Mouse (Mus musculus): Measurements from ENCODE around the gene Mical2. TPM values are rescaled to one million over a fixed set of nuclear protein-coding genes. Genes with fewer than 3 reads are reported as not detected.

Mical2 gene
- polyA plus RNA-seq, 1 experiment from 2014 or later = 1.9 TPM

DNA sequence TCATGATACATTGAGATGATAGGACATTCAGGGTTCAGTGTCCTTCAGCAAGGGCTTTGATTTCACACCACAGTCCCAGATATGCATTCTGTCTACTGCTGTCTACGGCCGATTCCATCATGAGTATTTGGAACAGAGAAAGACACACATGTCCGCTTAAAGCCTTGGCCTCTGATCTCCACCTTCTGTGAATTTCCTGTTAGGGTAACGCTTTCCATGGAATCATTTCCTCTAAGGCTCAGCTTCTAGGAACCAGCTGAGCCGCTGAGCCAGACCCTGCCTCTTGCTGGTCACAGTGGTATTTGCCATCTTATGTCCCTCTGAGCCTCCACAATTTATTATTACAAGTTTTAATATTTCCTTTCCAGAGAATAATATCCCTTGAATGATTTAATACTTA, 87.6 kb downstream of the Mical2 start:
- peak; percentile 38; the same call in 1 of the 2 replicates for ATAC-seq (ENCODE audit: low read depth)

DNA sequence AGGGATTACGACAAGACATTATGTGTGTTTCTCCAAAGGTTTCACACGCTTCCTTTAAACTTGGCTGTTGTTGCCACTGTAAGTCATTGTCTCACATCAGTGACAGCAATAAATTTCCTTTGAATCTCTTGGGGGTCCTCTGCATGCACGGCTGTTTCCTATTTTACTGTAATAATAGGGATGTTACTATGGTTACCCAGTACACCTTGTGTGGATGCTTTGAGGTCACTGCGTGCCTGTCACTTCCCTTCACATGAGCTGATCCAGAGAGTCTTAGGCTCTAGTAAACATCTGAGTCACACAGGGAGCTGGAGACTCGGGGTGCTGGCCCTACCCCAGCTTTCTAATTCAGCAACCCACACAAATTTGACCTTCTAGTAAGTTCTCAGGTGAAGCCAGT, 88.0 kb downstream of the Mical2 start:
- Histone ChIP-seq H3K9ac (no peak overlapping the region), H3K4me2 (no peak overlapping the region), H3K27me3 (no peaks in the 10 kb centered on the region), H3K36me3 (no peaks in the 10 kb centered on the region), H3K4me1 (replicated peaks) (peaks cover 19% of the 10 kb centered on the region), H3K9me3 (no peaks in the 10 kb centered on the region), H3K4me3 (no peak overlapping the region), H3K27ac (replicated peaks) (peak overlapping the region; percentile 35)
- 24% methylated on average over 5 of the region's 5 CpGs for WGBS
- peak; percentile 72 for ATAC-seq (ENCODE audit: low read depth)

More for the DNA sequence above, 87.6 kb downstream of the Mical2 start:
- H3K4me1 ChIP-seq (replicated peaks) = peaks cover 19% of the 10 kb centered on the region
- no peaks in the 10 kb centered on the region for H3K36me3 ChIP-seq
- H3K4me2 ChIP-seq = no peak overlapping the region
- peak overlapping the region; percentile 35 for H3K27ac ChIP-seq (replicated peaks)
- WGBS = 65% methylated on average over 5 of the region's 5 CpGs
- H3K27me3 ChIP-seq = no peaks in the 10 kb centered on the region
- H3K4me3 ChIP-seq = no peak overlapping the region
- no peaks in the 10 kb centered on the region for H3K9me3 ChIP-seq
- H3K9ac ChIP-seq = no peak overlapping the region

DNA sequence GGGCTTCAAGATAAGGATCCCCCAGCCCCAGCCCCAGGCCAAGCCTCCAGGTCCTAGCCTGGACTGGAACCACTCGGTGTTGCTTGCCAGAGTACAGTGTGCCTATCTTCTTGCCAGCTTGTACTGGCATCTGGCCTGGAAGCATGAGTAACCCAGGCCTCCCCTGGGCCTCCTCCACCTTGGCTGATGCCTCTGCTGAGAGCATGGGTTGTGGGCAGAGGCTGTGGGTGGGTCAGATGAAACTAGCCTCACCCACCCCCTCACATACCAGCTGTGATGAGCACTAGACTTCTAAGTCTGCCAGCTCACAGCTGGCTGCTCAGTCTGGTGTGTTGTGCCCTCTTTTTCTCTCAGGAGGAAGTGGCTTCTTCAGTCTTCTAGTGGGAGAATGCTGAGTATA, 90.6 kb downstream of the Mical2 start:
- no peaks in the 10 kb centered on the region for H3K36me3 ChIP-seq
- H3K4me2 ChIP-seq = no peak overlapping the region
- no peak overlapping the region for H3K27ac ChIP-seq (replicated peaks)
- 92% methylated on average over 1 of the region's 1 CpGs for WGBS
- H3K27me3 ChIP-seq = no peaks in the 10 kb centered on the region
- H3K4me1 ChIP-seq (replicated peaks) = peaks cover 23% of the 10 kb centered on the region
- H3K9ac ChIP-seq = no peak overlapping the region
- no peak overlapping the region for H3K4me3 ChIP-seq
- no peaks in the 10 kb centered on the region for H3K9me3 ChIP-seq
- ATAC-seq (ENCODE audit: low read depth) = no peak

DNA sequence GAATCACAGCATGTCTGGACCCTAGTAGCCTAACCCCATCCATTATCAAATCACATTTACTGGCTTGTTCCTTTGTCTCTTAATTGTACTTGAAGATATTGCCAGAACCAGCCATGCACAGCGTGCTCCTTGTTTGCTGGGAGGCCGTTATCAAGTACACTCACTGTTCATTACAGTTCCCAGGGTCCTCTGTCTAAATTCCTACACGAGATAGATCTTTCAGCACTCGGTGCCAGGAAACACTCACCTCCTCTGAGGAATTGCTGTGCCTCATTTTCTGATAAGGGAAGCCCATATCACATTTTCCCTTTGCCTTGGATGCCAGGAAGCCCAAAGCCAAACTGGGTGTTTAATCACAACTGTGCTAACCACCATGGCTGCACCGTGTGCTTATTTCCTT, 91.8 kb downstream of the Mical2 start:
- H3K4me2 ChIP-seq = no peak overlapping the region
- no peak overlapping the region for H3K27ac ChIP-seq (replicated peaks)
- H3K4me3 ChIP-seq = no peak overlapping the region
- no peaks in the 10 kb centered on the region for H3K27me3 ChIP-seq
- H3K9me3 ChIP-seq = no peaks in the 10 kb centered on the region
- no peak overlapping the region for H3K9ac ChIP-seq
- no peak for ATAC-seq (ENCODE audit: low read depth)
- WGBS = 55% methylated on average over 5 of the region's 5 CpGs
- H3K36me3 ChIP-seq = no peaks in the 10 kb centered on the region
- H3K4me1 ChIP-seq (replicated peaks) = peaks cover 23% of the 10 kb centered on the region

DNA sequence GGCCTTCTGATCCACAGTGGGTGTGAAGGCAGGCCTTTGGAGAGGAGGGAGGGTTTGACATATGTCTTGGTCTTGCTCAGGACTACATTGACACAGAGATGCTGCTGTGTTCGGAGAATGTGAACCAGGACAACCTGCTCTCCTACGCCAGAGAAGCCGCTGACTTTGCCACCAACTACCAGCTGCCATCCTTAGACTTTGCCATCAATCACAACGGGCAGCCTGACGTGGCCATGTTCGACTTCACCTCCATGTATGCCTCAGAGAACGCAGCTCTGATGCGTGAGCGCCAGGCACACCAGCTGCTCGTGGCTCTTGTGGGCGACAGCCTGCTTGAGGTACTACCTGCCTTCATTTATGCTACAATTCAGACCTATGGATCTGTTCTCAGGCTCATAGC, 92.7 kb downstream of the Mical2 start:
- H3K36me3 ChIP-seq = no peaks in the 10 kb centered on the region
- no peak overlapping the region for H3K4me2 ChIP-seq
- no peak for ATAC-seq (ENCODE audit: low read depth)
- no peaks in the 10 kb centered on the region for H3K27me3 ChIP-seq
- no peak overlapping the region for H3K9ac ChIP-seq
- no peaks in the 10 kb centered on the region for H3K9me3 ChIP-seq
- no peak overlapping the region for H3K27ac ChIP-seq (replicated peaks)
- 84% methylated on average over 11 of the region's 11 CpGs for WGBS
- peaks cover 16% of the 10 kb centered on the region for H3K4me1 ChIP-seq (replicated peaks)
- H3K4me3 ChIP-seq = no peak overlapping the region

DNA sequence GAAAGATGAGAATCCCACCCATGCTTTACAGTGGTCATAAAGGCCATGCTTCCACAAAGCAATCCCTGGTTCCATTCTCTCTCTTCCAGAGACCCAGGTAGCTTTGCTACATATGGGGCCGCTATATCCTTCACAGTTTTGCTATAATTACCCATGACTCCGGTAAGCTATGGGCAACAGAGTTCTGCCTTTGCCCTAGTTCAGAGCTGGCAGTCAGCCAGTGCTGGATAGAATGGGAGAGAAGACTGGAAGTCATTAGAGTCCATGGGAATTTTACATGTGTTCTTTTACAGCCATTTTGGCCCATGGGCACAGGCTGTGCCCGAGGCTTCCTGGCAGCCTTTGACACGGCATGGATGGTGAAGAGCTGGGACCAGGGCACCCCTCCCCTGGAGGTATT, 93.8 kb downstream of the Mical2 start:
- Histone ChIP-seq H3K27me3 (no peaks in the 10 kb centered on the region), H3K36me3 (no peaks in the 10 kb centered on the region), H3K27ac (replicated peaks) (no peak overlapping the region), H3K4me3 (no peak overlapping the region), H3K9ac (no peak overlapping the region), H3K4me2 (no peak overlapping the region), H3K9me3 (no peaks in the 10 kb centered on the region), H3K4me1 (replicated peaks) (peaks cover 5% of the 10 kb centered on the region; the same call in 1 of the 2 replicates)
- no peak for ATAC-seq (ENCODE audit: low read depth)
- WGBS = 58% methylated on average over 4 of the region's 4 CpGs

DNA sequence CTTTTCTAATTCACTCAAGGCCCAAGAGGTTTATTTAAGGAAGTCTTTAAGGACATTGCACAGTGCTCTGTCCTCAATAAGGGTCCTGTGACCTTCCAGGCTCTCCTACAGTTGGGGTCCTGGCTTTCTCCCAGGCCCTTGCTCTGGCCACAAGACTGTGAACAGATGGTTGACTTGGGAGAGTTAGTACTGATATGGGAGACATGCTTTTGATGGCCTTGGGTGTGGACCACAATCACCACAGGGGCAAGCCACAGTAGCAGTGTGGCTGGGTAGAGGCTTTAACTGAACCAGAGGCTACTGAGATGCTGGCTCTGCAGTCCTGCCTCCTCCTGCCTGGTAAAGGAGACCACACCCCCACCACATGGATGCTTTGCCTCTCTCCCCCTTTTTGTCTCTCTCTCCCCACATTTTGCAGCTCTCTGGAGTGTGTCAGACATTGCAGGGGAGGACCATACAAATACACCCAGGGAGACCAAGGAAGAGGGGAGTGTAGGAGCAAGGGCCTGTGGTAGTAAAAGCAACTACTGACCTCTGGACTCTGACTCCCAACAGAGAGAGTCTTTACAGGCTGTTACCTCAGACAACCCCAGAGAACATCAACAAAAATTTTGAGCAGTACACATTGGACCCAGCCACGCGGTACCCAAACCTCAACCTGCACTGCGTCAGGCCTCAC, 94.5 kb downstream of the Mical2 start:
- Histone ChIP-seq H3K9me3 (no peaks in the 10 kb centered on the region), H3K4me2 (no peak overlapping the region), H3K4me1 (replicated peaks) (peaks cover 4% of the 10 kb centered on the region; the same call in 1 of the 2 replicates), H3K27me3 (no peaks in the 10 kb centered on the region), H3K9ac (no peak overlapping the region), H3K27ac (replicated peaks) (no peak overlapping the region), H3K36me3 (no peaks in the 10 kb centered on the region), H3K4me3 (no peak overlapping the region)
- WGBS = 91% methylated on average over 3 of the region's 3 CpGs
- ATAC-seq (ENCODE audit: low read depth) = no peak

DNA sequence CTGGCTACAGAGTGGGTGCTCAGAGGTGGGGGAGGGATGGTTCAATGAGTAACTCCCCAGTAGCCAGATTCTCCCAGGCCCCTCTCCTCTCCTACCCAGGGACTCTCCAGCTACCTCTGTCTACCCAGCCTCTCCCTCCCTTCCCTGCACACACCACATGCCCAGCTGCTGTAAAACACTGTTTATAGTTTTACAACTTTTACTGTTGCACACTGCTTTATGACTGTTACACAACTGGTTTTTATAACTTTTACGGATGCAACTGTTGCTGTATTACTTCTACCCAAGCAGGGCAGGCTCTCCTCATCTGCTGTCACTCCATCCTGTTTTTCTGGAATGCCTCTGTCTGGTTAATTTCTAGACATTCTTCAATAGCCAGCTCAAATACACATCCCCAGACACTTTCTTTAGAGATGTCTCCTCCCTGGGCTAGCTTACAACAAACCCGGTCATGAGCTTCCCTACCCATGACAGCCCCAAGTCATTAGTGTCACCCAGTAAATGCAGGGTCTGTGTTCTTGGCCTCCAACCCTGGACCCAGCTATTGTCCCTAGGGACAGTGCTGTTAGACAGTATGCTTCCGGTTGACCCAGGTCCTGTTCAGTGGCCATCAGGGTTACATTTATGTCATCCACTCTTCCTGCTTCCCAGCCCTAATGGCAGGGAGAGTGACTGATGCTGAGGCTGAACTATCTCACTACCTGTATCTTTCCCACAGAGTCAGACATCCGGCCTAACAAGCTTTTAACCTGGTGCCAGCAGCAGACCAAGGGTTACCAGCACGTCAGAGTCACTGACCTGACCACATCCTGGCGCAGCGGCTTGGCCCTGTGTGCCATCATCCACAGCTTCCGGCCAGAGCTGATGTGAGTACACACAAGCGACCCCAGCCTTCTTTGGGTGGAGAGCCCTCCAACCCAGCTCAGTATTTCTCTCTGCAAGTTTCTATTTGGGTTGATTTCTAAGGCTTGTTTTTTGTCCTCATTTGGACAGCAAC, 96.4 kb downstream of the Mical2 start:
- H3K27me3 ChIP-seq = no peaks in the 10 kb centered on the region
- no peak overlapping the region for H3K9ac ChIP-seq
- 85% methylated on average over 9 of the region's 9 CpGs for WGBS
- H3K27ac ChIP-seq (replicated peaks) = no peak overlapping the region
- no peaks in the 10 kb centered on the region for H3K9me3 ChIP-seq
- no peak overlapping the region for H3K4me3 ChIP-seq
- no peak overlapping the region for H3K4me2 ChIP-seq
- H3K36me3 ChIP-seq = no peaks in the 10 kb centered on the region
- H3K4me1 ChIP-seq (replicated peaks) = peaks cover 4% of the 10 kb centered on the region; the same call in 1 of the 2 replicates
- no peak for ATAC-seq (ENCODE audit: low read depth)

DNA sequence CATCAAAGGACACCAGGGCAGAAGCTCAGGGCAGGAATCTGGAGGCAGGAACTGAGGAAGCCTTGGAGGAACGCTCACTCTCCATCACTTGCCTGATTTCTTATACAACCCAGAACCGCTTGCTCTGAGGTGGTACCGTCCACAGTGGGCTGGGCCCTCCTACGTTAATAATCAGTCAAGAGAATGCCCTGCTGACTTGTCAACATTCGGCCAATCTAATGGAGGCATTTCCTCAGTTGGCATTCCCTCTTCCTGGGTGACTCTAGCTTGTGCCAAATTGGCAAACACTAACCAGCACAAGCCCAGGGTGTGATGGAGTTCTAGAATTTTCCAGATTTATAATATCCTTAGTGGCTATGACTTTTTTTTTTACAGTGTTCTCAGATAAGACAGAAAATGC, 98.9 kb downstream of the Mical2 start:
- ATAC-seq (ENCODE audit: low read depth) = no peak
- H3K27ac ChIP-seq (replicated peaks) = no peak overlapping the region
- WGBS = 92% methylated on average over 5 of the region's 5 CpGs

DNA sequence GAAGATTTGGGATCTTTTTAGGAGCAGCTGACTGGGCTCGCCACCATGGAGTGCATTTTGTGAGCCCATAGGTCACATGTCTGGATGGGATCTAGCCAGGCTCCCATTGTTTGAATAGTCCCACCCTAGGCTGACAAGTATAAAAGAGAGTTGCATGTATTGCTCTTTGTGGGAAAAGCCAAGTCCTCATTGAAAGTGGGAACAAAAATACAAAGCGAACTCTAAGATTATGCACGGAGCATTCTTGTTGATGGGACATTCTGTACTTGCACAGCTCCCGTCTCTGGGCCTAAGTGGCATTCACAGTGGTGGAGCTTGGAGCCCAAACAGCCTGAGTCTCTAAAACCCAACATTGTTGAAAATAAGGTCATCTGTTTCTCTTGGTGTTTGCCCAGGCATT, 101.2 kb downstream of the Mical2 start:
- no peak overlapping the region for H3K27ac ChIP-seq (replicated peaks)
- no peak overlapping the region for H3K4me3 ChIP-seq
- H3K9me3 ChIP-seq = no peaks in the 10 kb centered on the region
- no peaks in the 10 kb centered on the region for H3K36me3 ChIP-seq
- H3K27me3 ChIP-seq = no peaks in the 10 kb centered on the region
- H3K9ac ChIP-seq = no peak overlapping the region
- no peak overlapping the region for H3K4me2 ChIP-seq
- ATAC-seq (ENCODE audit: low read depth) = no peak
- 71% methylated on average over 4 of the region's 4 CpGs for WGBS
- no peaks in the 10 kb centered on the region for H3K4me1 ChIP-seq (replicated peaks)

More for the DNA sequence above, 98.9 kb downstream of the Mical2 start:
- no peaks in the 10 kb centered on the region for H3K27me3 ChIP-seq
- H3K4me3 ChIP-seq = no peak overlapping the region
- no peak overlapping the region for H3K9ac ChIP-seq
- peaks cover 1% of the 10 kb centered on the region; the same call in 1 of the 2 replicates for H3K4me1 ChIP-seq (replicated peaks)
- H3K36me3 ChIP-seq = no peaks in the 10 kb centered on the region
- H3K9me3 ChIP-seq = no peaks in the 10 kb centered on the region
- H3K4me2 ChIP-seq = no peak overlapping the region

DNA sequence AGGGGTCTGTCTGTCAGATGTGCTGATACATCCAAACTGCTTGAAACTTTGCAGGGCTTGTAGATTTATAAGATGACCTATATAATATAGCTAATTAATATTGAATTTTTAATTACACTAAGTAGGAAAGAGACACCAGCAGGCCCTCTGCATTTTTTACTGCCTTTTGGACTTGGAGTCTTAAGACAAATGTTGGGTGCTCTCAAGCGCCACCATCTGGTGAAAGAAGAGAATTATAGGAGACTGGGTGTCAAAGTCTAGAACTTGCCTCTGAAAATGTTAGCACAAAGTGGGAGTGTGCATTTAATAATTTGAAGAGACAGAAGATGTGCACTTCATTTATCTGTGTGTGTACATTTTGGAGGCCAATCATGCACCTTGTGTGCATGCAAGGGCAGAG, 103.3 kb downstream of the Mical2 start:
- WGBS = 18% methylated on average over 1 of the region's 1 CpGs
- Histone ChIP-seq H3K4me3 (no peak overlapping the region), H3K27ac (replicated peaks) (no peak overlapping the region), H3K9ac (no peak overlapping the region), H3K36me3 (no peaks in the 10 kb centered on the region), H3K27me3 (no peaks in the 10 kb centered on the region), H3K4me1 (replicated peaks) (no peaks in the 10 kb centered on the region), H3K4me2 (no peak overlapping the region), H3K9me3 (no peaks in the 10 kb centered on the region)
- no peak for ATAC-seq (ENCODE audit: low read depth)

DNA sequence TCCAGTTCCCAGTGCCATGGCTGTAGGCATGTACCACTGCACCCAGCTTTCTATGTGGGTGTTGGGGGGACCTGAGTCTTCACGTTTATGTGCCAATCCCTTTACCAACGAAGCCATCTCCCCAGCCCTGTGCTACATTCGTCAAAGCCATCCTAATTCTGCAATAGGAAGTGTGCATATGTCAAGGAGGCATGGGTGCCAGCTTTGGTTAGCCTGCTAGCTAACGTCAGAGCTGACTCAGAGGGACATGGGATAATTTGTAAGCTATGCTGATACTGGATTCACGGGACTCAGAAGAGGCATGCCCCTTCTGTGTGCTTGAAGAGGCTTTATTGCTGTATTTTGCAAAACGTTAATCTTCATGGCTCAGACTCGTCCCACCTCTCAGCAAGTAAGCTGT, 103.8 kb downstream of the Mical2 start:
- H3K9me3 ChIP-seq = no peaks in the 10 kb centered on the region
- H3K36me3 ChIP-seq = no peaks in the 10 kb centered on the region
- H3K27ac ChIP-seq (replicated peaks) = no peak overlapping the region
- WGBS = 82% methylated on average over 7 of the region's 7 CpGs
- no peak overlapping the region for H3K9ac ChIP-seq
- ATAC-seq (ENCODE audit: low read depth) = no peak
- H3K4me2 ChIP-seq = no peak overlapping the region
- H3K4me1 ChIP-seq (replicated peaks) = no peaks in the 10 kb centered on the region
- H3K4me3 ChIP-seq = no peak overlapping the region
- H3K27me3 ChIP-seq = no peaks in the 10 kb centered on the region
